Mouse (Mus musculus) ES-Bruce4 (cell line): Measurements from ENCODE around the gene Psmb1. TPM values are rescaled to one million over a fixed set of nuclear protein-coding genes. Genes with fewer than 3 reads are reported as not detected.

Source experiments
- H3K27ac ChIP-seq: 2 replicates; pipeline ENCODE4 v1.5.1; 2012; ENCODE audit warnings: low read length, inconsistent platforms; ENCODE audit not compliant: insufficient read depth
- H3K27me3 ChIP-seq: 2 replicates; pipeline ENCODE4 v1.6.1; 2012; ENCODE audit warnings: mild to moderate bottlenecking, low read length, inconsistent platforms; ENCODE audit not compliant: control insufficient read depth, poor library complexity, insufficient read depth, severe bottlenecking
- H3K36me3 ChIP-seq: 2 replicates; pipeline ENCODE4 v1.6.1; 2012; ENCODE audit warnings: inconsistent platforms, mild to moderate bottlenecking, low read length, moderate library complexity; ENCODE audit not compliant: control insufficient read depth, poor library complexity, insufficient read depth, severe bottlenecking
- H3K4me1 ChIP-seq: one replicate; pipeline ENCODE4 v1.8.1; 2011; ENCODE audit warnings: low read length; ENCODE audit not compliant: control insufficient read depth, insufficient read depth
- H3K4me3 ChIP-seq: 2 replicates; pipeline ENCODE4 v1.5.1; 2011; ENCODE audit warnings: low read depth, mild to moderate bottlenecking, low read length
- H3K9ac ChIP-seq: 2 replicates; pipeline ENCODE4 v1.6.1; 2012; ENCODE audit warnings: low read depth, mild to moderate bottlenecking, inconsistent platforms; ENCODE audit not compliant: poor library complexity, severe bottlenecking
- H3K9me3 ChIP-seq: replicated peaks from 2 replicates; pipeline ENCODE4 v1.6.1; 2012; ENCODE audit warnings: mild to moderate bottlenecking, low read length, inconsistent platforms; ENCODE audit not compliant: control insufficient read depth, poor library complexity, insufficient read depth, severe bottlenecking
- CTCF ChIP-seq: IDR thresholded peaks from one replicate; pipeline ENCODE4 v1.8.1; 2011; ENCODE audit warnings: low read depth, low read length
- EP300 ChIP-seq: IDR thresholded peaks from 2 replicates; pipeline ENCODE4 v1.6.1; 2011; ENCODE audit warnings: low read depth, low read length; ENCODE audit not compliant: insufficient read depth
- POLR2A ChIP-seq: IDR thresholded peaks from one replicate; pipeline ENCODE4 v1.8.1; 2011; ENCODE audit warnings: low read length; ENCODE audit not compliant: insufficient read depth
- polyA plus RNA-seq: library from polyadenylated mRNA; stranded (reverse); fragments of >200 nt; gene quantifications from 2 replicates; pipeline ENCODE4 v1.2.4, GENCODE M21; 2011; ENCODE audit warnings: low read depth; ENCODE audit not compliant: missing spikeins, insufficient read depth, insufficient read length

The Psmb1 gene
- polyA plus RNA-seq, 1 experiment: 195 TPM

DNA sequence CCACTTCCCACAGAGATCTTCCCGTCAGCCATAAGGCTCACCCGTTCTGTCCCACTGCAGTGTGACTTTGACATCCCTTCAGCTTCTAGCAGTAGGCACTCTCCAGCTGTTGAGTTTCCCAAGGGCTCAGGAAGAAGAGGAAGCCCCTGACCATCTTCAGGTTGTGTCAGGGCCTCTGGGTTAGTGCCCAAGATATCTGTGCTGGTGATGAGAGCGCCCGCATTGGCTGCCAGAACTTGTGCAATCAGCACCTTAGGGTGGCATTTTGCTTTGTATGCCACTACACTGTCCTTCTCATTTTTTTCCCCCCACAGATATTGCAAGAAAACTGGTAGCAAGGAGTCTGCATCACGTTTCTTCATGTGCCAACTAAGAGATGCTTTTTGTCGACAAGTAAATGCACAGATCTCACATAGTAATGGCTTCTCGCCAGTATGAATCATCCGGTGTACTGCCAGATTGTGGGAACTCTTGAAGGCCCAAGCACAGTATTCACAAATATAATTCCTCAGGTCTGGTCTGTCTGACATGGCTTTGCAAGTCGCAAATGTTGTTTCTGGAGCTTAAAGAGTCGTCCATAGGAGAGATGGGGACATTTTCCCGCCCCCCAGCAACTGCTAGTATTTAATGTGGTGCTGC, 35.7 kb upstream of the Psmb1 start:
- no peak overlapping the region for H3K27ac ChIP-seq
- no peak overlapping the region for H3K4me3 ChIP-seq
- no peaks in the 10 kb centered on the region for H3K9me3 ChIP-seq
- no peaks in the 10 kb centered on the region for H3K4me1 ChIP-seq
- H3K9ac ChIP-seq: no peak overlapping the region
- H3K27me3 ChIP-seq: peaks cover 8% of the 10 kb centered on the region
- TF ChIP-seq POLR2A (no peak), CTCF (no peak), EP300 (no peak)
- no peaks in the 10 kb centered on the region for H3K36me3 ChIP-seq

GRCm38 (mm10) chr17:15530141-15530540, 30.6 kb upstream of the Psmb1 start:
- Histone ChIP-seq H3K4me3 (no peak overlapping the region), H3K9ac (no peak overlapping the region), H3K27me3 (0 out of 2 replicates have a peak, but pooled peaks cover under 1% of the 10 kb centered on the region), H3K36me3 (0 out of 2 replicates have a peak, but pooled peaks cover 4% of the 10 kb centered on the region), H3K9me3 (no peaks in the 10 kb centered on the region), H3K27ac (no peak overlapping the region), H3K4me1 (no peaks in the 10 kb centered on the region)
- TF ChIP-seq POLR2A (no peak), CTCF (no peak), EP300 (no peak)

DNA sequence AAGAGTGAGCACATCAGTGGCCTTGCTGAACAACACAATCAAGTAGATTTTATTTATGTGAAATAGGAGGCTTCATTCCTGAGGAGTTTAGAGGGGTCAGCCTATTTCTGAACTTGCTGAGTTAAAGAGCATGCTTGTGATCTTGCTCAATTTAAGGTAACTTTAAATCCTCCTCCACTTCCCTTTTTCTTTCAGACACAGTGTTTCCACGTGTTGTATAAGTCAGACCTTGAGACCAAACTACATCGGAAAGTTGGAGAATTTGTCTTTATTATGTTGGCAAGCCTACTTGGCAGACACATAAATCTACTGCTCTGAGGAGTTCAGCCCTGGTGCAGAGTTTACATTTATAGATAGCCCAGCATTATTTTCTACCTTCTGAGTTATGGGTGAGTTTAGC, 29.3 kb upstream of the Psmb1 start:
- Histone ChIP-seq H3K4me1 (no peaks in the 10 kb centered on the region), H3K9ac (no peak overlapping the region), H3K9me3 (no peaks in the 10 kb centered on the region), H3K27me3 (no peaks in the 10 kb centered on the region), H3K4me3 (no peak overlapping the region), H3K27ac (no peak overlapping the region), H3K36me3 (peaks cover 13% of the 10 kb centered on the region)
- TF ChIP-seq POLR2A (no peak), EP300 (no peak), CTCF (no peak)

GRCm38 (mm10) chr17:15527811-15528136, 28.2 kb upstream of the Psmb1 start:
- no peaks in the 10 kb centered on the region for H3K27me3 ChIP-seq
- H3K27ac ChIP-seq: no peak overlapping the region
- H3K9me3 ChIP-seq: no peaks in the 10 kb centered on the region
- no peak for TF ChIP-seq POLR2A
- TF ChIP-seq EP300: no peak
- no peak for TF ChIP-seq CTCF
- H3K9ac ChIP-seq: peak overlapping the region; percentile 85; the same call in 1 of the 2 replicates
- no peaks in the 10 kb centered on the region for H3K4me1 ChIP-seq
- H3K4me3 ChIP-seq: 0 out of 2 replicates have a peak overlapping the region, but pooled peaks have one; percentile 3
- H3K36me3 ChIP-seq: peaks cover 20% of the 10 kb centered on the region

- H3K36me3 ChIP-seq: peaks cover 25% of the 10 kb centered on the region
- H3K27me3 ChIP-seq: no peaks in the 10 kb centered on the region
- H3K4me3 ChIP-seq: peak within 1 kb of the TSS; percentile 87
- H3K4me1 ChIP-seq: no peaks in the 10 kb centered on the region
- no peaks in the 10 kb centered on the region for H3K9me3 ChIP-seq
- TF ChIP-seq POLR2A (peak; percentile 79), CTCF (no peak), EP300 (0 out of 2 replicates have a peak, but pooled peaks have one; percentile 34)
- no peak within 1 kb of the TSS for H3K27ac ChIP-seq
- peak within 1 kb of the TSS; percentile 85 for H3K9ac ChIP-seq
Observed at GRCm38 (mm10) chr17:15526986-15527810, 27.6 kb upstream of the Psmb1 start, which contains the start of gene Pdcd2. Pdcd2 (minus strand) TSS chr17:15527301.

GRCm38 (mm10) chr17:15526304-15526703, 26.8 kb upstream of the Psmb1 start:
- H3K9ac ChIP-seq: peak overlapping the region; percentile 85

More at GRCm38 (mm10) chr17:15526304-15526703, 26.8 kb upstream of the Psmb1 start:
- H3K27me3 ChIP-seq: no peaks in the 10 kb centered on the region
- no peaks in the 10 kb centered on the region for H3K9me3 ChIP-seq
- peak overlapping the region; percentile 82 for H3K4me3 ChIP-seq
- no peaks in the 10 kb centered on the region for H3K4me1 ChIP-seq
- H3K27ac ChIP-seq: no peak overlapping the region
- peaks cover 33% of the 10 kb centered on the region for H3K36me3 ChIP-seq
- no peak for TF ChIP-seq EP300
- no peak for TF ChIP-seq CTCF
- TF ChIP-seq POLR2A: no peak
